Mouse (Mus musculus): ENCODE measurements around the gene Ralgps2.

- TF ChIP-seq CTCF (IDR thresholded peaks at IDR 0.05; ENCODE audit: low read depth) (no peak), EP300 (optimal IDR thresholded peaks at IDR 0.05) (no peak)
Observed at GRCm38 (mm10) chr1:156812716-156813115, 126.7 kb downstream of the Ralgps2 start.
